Mouse (Mus musculus) adrenal gland, postnatal 25 days (tissue): ENCODE measurements around the gene Fam71b. TPM values are rescaled to one million over a fixed set of nuclear protein-coding genes. Genes with fewer than 3 reads are reported as not detected.
A peak's percentile ranks its signal among the peaks of the same experiment; 100 is the strongest.

Experiments
- DNase-seq: peaks from one replicate; pipeline ENCODE4 v3.0.0; 2021; ENCODE audit warnings: mixed read lengths
- total RNA-seq: library from RNA; stranded (reverse); gene quantifications from 2 replicates; pipeline ENCODE4 v1.2.3, GENCODE M21; 2021

The Fam71b gene
- total RNA-seq, 1 experiment from 2014 or later, result not detected

- DNase-seq, result no peak
These were observed 39.0 kb downstream of the Fam71b start for GRCm38 (mm10) chr11:46435363-46435762.

- peak; percentile 89 for DNase-seq
These were observed 40.5 kb downstream of the Fam71b start, which contains the start of gene Med7 for GRCm38 (mm10) chr11:46436760-46437458. TSS of gene Med7 (plus strand) at chr11:46436925.

GRCm38 (mm10) chr11:46437459-46438000, 41.2 kb downstream of the Fam71b start:
- DNase-seq, result no peak

GRCm38 (mm10) chr11:46439005-46439543, 42.7 kb downstream of the Fam71b start:
- DNase-seq, result no peak

GRCm38 (mm10) chr11:46441774-46442173, 45.4 kb downstream of the Fam71b start:
- no peak for DNase-seq

- no peak for DNase-seq
These were observed 46.8 kb downstream of the Fam71b start for GRCm38 (mm10) chr11:46443152-46443551.

- DNase-seq, result no peak
These were observed 47.6 kb downstream of the Fam71b start for GRCm38 (mm10) chr11:46443979-46444378.

- no peak for DNase-seq
These were observed 49.8 kb downstream of the Fam71b start for GRCm38 (mm10) chr11:46446150-46446549.

GRCm38 (mm10) chr11:46447644-46448484, 51.5 kb downstream of the Fam71b start:
- DNase-seq, result no peak

- DNase-seq, result no peak
These were observed 53.2 kb downstream of the Fam71b start for GRCm38 (mm10) chr11:46449461-46450080.

GRCm38 (mm10) chr11:46454453-46455045, 58.2 kb downstream of the Fam71b start, which contains the start of gene Havcr2:
TSS of gene Havcr2 (plus strand) at chr11:46454935.
- DNase-seq, result no peak

Other genes with a start within 250 kb of the Fam71b start
- 0.09 TPM in 1 of 2 replicates, not detected in the other for gene Nipal4, start 230.1 kb upstream of the Fam71b start, total RNA-seq
- not detected in 2 replicates for gene Fndc9, start 161.0 kb upstream of the Fam71b start, total RNA-seq
- 70.2 and 81.2 TPM in 2 replicates for gene Cyfip2, start 83.7 kb upstream of the Fam71b start, total RNA-seq
- 0.30 TPM in 1 of 2 replicates, not detected in the other for gene Itk, start 7.0 kb upstream of the Fam71b start, total RNA-seq
- 37.7 and 59.3 TPM in 2 replicates for gene Med7, start 40.4 kb downstream of the Fam71b start, total RNA-seq
- gene Havcr2, start 58.4 kb downstream of the Fam71b start, total RNA-seq, result 0.64 and 0.90 TPM in 2 replicates
- not detected in 2 replicates for gene Gm12169, start 127.7 kb downstream of the Fam71b start, total RNA-seq
- gene BC053393, start 175.0 kb downstream of the Fam71b start, total RNA-seq, result not detected in 2 replicates
- not detected in 2 replicates for gene Dppa1, start 232.7 kb downstream of the Fam71b start, total RNA-seq